9 mouse cellular contexts compared by ENCODE assay signal in the genomic region with DNA sequence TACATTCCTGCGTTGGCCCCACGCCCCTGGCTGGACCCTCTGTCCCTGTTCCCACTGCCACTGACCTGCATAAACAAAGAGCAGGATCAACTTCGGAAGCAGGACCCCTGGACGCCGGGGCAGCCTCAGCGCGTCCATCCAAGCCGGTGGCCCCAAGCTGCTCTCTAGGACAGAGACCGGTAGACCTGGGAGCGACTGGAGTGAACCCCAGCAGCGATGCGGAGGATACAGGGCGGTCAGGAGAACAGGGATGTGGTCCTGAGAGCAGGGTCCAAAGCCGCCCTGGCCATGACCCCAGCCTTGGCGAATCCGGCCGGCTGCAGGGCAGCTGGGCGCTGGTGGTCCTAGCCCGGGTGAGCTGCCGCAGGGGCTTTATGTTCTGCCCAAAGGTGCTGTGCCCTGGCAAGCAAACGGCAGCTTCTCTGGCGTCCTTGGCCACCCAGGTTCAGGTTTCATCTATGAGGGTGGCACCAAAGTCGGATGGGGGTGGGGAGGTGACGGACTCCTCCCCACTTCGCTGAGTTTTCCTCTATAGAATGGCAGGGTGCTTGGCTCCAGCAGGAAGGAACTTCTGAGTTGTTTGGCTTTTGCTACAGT. TPM values are rescaled to one million over a fixed set of nuclear protein-coding genes. Genes with fewer than 3 reads are reported as not detected.
DNase-seq lines count a peak whose midpoint lies in the region; ATAC-seq lines count a peak whose summit lies in the region.
"Had no signal": no experiment of that assay in that cellular context is flagged by ENCODE, and none has a peak within 500 bp of the region (broad histone marks: within the 10 kb centered on the region; RNA-seq: fewer than 3 reads in every experiment).

No protein-coding gene starts in this region.

- no peaks in the 10 kb centered on the region for H3K9me3 ChIP-seq in heart, embryonic 15.5 days (replicated peaks)

- ATAC-seq in heart, embryonic 15.5 days (replicated peaks; ENCODE audit: insufficient number of reproducible peaks, insufficient read depth, low FRiP score, low read depth): peak; percentile 44; the same call in 1 of the 2 replicates

- H3K9ac ChIP-seq in heart, embryonic 15.5 days: peak overlapping the region; percentile 60

- H3K4me1 ChIP-seq in heart, embryonic 15.5 days (replicated peaks): 0 out of 2 replicates have a peak, but pooled peaks cover 6% of the 10 kb centered on the region

- no peaks in the 10 kb centered on the region for H3K36me3 ChIP-seq in heart, embryonic 15.5 days

- peak overlapping the region; percentile 74 for H3K27ac ChIP-seq in heart, embryonic 15.5 days

- WGBS in heart, embryonic 15.5 days: 1% methylated on average over 25 of the region's 25 CpGs

- H3K27me3 ChIP-seq in heart, embryonic 15.5 days: no peaks in the 10 kb centered on the region

- peak overlapping the region; percentile 61 for H3K4me3 ChIP-seq in heart, embryonic 15.5 days
- H3K4me3 ChIP-seq: erythroblast, embryonic 14.5 days had no signal

- H3K4me2 ChIP-seq in heart, embryonic 15.5 days: peak overlapping the region; percentile 88

- peak; percentile 12 to 26 for DNase-seq in cerebellum, postnatal 25 days
- no peak for DNase-seq in cerebellum, adult 11-12 months
- DNase-seq in embryo, embryonic 11 days: peak; percentile 60
- DNase-seq in kidney, postnatal 14 days: peak; percentile 58
- peak; percentile 46 to 69 for DNase-seq in lung, postnatal 4 days
- DNase-seq in yolk sac, embryonic 10.5 days (ENCODE audit: low spot score): peak; percentile 17
- no peak for DNase-seq in layer of hippocampus, adult 9-10 months (ENCODE audit: low spot score)

RNA-seq across cellular contexts. Expression of a gene that starts 3.1 kb away (rescaled TPM):
- polyA plus RNA-seq in heart, embryonic 15.5 days (2015; fragmentation: Nextera tagmentation; extraction: Ambion mirVana): 4.7 and 6.2 TPM in 2 replicates
- polyA plus RNA-seq: erythroblast, embryonic 14.5 days had no signal

Comparison
In these comparisons a context has a peak if more than half of its experiments do, and no peak if none do; other contexts are left out.
1. DNase-seq: peak in cerebellum, postnatal 25 days (2 of 2), embryo, embryonic 11 days (single experiment), kidney, postnatal 14 days (single experiment), lung, postnatal 4 days (2 of 2) and yolk sac, embryonic 10.5 days (single experiment); none in cerebellum, adult 11-12 months (single experiment) and layer of hippocampus, adult 9-10 months (single experiment).